Mouse (Mus musculus): Measurements from ENCODE around the gene Crim1.

GRCm38 (mm10) chr17:78373849-78374248 lies 173.8 kb downstream of the Crim1 start:
- no peak for TF ChIP-seq CTCF (conservative IDR thresholded peaks at IDR 0.05; ENCODE audit: insufficient read depth, insufficient read length, low read depth, low read length)
- no peak for TF ChIP-seq POLR2A (IDR thresholded peaks at IDR 0.05; ENCODE audit: low read depth, low read length)
